Mouse (Mus musculus) ovary, postnatal 14 days (tissue): ENCODE data around the gene Plpp1.

Experiments
- DNase-seq: peaks from one replicate; pipeline ENCODE4 v3.0.0; 2022; ENCODE audit warnings: low spot score

The Plpp1 gene

GRCm38 (mm10) chr13:112818125-112818524, 17.5 kb downstream of the Plpp1 start:
- no peak for DNase-seq

DNA sequence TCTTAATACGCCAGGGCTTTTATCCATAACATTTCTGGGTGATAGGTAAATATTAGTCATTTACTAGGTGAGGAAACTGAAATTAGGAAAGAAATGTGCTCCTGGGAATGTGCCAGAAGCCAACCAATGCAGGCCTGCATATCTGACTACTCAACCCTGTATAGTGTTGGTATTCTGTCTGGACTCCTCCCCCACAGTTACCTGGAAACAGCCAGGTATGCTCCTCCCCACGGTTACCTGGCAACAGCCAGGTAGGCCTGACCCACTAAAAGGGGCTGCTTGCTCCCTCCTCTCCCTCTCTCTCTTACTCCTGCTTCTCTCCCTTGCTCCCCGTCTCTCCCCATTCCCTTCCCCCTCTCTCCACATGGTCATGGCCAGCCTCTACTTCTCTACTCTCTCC, 21.8 kb downstream of the Plpp1 start:
- no peak for DNase-seq

- no peak for DNase-seq
Measured at GRCm38 (mm10) chr13:112823236-112823910, 22.8 kb downstream of the Plpp1 start.

DNA sequence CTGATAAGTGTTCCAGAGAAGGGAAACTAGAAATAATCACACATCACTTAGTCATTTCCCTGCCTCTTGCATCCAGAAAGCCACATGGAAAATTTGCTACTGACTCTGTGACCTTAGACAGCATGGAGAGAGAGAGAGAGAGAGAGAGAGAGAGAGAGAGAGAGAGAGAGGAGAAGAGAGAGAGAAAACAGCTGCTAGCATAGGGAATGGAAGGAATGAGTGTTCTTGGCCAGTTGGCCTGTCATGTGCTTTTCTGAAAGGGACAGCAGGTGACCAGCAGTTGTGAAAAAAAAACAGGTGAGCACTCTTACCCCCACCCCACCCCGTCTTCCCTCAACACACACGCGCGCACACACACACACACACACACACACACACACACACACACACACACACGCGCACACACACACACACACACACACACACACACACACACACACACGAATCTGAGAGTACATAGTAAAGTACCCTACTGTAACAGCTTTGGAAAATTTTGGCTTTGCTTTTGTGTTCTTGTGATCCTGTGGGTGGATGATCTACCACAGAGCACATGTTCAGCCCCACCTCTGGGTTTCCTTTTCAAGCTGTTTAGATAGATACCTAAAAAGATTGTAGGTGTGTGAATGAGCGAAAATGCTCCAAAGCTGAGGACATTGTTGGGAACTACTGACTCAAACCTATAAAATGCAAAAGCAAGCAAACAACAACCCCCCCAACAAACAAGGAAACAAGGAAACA, 23.5 kb downstream of the Plpp1 start:
- DNase-seq, result no peak

GRCm38 (mm10) chr13:112825479-112825878, 24.9 kb downstream of the Plpp1 start:
- DNase-seq, result no peak

- DNase-seq, result no peak
Measured at GRCm38 (mm10) chr13:112829619-112830018, 29.0 kb downstream of the Plpp1 start.

DNA sequence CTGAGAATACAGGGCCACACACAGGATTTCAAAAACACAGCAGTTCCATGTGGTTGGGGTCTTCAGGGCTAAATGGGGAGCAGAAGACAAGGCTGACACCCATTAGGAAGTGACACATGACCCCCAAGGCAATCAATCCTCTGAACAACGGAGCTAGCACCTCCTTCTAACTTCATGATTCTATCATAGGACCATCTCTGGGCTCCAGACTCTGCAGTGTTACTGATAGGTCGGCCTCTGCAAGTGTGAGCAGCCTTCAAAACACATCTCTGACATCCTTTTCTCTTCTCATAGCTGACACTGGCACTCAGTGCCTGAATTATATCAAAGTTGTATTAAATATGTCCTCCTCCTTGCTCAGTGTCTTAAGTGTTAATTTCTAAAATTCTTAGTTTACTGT, 32.0 kb downstream of the Plpp1 start:
- no peak for DNase-seq

- no peak for DNase-seq
Measured at GRCm38 (mm10) chr13:112833253-112833894, 32.8 kb downstream of the Plpp1 start.

DNA sequence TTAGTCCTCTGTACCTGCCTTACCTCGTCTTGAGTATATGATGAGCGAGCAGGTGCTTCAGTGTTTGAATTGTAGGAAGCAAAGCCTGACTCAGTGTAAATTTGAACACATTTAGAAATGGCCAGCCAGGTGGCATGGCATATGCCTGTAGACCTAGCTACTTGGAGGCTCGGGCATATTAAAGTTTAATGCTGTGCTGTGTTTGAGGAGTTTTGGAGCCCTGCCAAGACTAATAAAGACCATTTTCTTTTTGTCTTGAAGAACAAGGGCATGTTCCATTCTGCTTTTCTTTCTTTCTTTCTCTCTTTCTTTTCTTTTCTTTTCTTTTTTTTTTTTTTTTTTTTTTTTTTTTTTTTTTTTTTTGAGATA, 33.3 kb downstream of the Plpp1 start:
- DNase-seq, result no peak

GRCm38 (mm10) chr13:112835113-112835512, 34.5 kb downstream of the Plpp1 start:
- DNase-seq, result no peak

DNA sequence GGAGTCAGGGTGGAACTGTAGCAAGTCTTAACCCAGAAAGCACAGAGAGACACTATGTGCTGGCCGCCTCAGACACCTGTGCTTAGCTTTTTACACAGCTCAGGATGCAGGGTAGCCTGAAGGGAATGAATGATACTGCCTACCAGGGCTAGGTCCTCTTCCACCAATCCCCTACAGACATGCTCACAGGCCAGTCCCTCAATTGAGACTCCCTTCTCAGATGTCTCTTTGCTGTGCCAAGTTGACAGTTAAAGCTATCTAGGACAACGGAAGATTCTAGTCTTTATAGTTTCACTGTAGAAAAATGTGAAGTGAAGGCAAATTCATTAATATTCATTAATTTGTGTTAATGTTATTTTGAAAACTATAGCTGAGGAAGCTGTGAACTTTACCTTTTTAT, 36.4 kb downstream of the Plpp1 start:
- DNase-seq, result no peak

DNA sequence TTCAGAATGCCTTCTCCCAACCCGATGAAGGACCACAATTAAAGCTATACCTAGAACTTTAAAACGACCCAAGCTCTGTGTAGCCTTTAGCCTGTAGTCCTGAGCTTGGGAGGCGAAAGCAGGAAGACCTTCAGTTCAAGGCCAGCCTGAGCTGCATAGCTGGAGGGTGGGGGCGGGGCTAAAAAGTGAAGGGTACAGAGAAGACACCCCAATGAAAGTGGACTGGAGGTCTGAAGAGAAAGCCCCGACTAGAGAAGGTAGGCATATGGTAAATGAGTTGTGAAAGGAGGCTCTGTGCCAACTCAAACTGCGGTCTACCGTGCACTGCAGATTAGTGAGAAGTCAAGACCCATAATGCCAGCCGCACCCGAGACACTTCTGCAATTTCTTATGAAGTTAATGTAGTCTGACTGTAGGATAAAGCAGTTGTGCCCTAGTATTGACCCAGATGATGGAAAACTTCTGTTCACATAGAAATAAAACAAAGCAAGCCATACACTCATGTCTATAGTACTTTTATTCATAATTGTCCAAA, 37.1 kb downstream of the Plpp1 start:
- DNase-seq, result no peak

GRCm38 (mm10) chr13:112838562-112839232, 38.1 kb downstream of the Plpp1 start:
- no peak for DNase-seq

GRCm38 (mm10) chr13:112840241-112841087, 39.9 kb downstream of the Plpp1 start:
- DNase-seq, result no peak

DNA sequence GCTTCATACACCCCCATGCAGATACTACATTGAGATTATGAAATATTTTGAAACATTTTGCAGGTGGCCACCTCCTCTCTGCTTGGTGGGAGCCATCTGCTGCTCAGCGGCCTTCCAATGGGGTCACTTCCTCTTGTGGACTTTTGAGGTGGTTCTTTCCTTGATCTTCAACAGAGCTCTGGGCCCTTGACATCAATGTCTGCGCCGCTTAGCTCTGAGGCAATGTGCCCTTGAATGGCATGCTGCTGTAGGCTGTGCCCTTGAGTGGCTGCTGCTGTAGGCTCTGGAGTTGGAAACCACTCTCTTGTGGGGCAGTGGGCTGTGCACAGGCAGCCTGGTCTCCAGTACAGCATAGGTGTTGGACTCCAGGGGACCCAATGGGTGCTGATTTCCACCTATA, 45.3 kb downstream of the Plpp1 start:
- DNase-seq, result no peak

DNA sequence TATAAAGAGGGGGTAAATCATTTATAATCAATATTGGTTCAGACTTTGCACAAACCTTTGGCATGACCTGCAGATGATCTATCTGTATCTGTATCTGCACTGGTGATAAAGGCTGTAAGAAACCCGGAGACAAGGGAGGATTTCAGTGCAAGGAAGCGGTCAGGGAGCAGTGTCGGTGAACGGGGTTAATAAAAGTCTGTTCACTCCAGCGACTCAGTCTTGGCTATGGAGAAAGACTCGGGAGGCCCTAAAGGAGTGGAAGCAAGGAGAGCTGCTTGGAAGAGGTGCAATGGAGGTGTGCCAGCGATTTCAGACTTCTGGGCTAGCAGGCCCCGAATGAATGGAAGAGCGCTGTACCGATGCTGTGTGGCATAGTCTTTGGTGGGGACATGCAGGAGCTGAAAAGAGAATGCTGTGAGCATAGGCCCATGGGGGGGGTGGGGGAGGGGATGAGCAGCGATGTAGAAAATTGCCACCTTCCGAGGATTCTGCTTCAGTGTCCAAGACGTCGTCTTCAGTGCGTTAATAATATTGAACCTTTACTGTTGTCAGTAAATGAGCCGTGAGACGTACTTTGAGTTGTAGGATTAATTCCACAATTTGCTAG, 53.2 kb downstream of the Plpp1 start:
- DNase-seq, result no peak

DNA sequence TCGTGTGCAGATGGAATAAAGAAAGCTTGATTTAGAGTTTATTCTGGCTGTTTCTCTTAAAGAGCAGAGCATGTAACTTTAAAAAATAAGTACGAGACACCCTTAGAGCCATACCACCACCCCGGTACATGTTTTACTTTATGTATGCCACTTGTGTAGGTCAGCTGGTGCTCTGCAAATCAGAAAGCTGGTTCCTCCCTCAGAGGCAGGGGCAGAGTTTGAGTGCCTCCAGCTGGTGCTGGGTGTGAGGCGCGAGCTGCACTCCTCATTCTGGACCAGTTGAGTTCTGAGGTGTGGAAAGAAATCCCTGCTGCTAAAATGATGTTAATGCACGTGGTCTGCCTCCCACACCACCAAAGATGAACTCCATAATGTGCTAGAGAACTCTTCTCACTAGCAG, 53.8 kb downstream of the Plpp1 start:
- DNase-seq, result no peak

- no peak for DNase-seq
Measured at GRCm38 (mm10) chr13:112857921-112858320, 57.3 kb downstream of the Plpp1 start.

- no peak for DNase-seq
Measured at GRCm38 (mm10) chr13:112859574-112860134, 59.1 kb downstream of the Plpp1 start.

DNA sequence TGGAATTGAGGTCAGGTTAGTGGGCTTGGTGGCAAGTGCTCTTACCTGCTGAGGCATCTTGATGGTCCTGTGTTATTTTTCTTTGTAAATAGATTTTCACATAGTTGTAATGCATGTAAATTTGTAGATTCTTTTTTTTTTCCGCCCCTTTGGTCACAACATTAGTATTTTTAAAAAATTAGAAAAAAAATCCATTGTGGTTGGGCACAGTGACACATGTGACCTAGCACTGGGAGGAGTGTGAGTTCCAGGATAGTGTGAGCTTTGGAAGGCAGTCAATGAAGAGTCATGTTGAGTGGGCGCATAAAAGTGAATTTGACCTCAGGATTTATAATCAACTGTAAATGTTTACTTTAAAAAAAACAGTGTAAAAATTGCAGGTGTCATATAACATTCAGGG, 59.8 kb downstream of the Plpp1 start:
- DNase-seq, result no peak

DNA sequence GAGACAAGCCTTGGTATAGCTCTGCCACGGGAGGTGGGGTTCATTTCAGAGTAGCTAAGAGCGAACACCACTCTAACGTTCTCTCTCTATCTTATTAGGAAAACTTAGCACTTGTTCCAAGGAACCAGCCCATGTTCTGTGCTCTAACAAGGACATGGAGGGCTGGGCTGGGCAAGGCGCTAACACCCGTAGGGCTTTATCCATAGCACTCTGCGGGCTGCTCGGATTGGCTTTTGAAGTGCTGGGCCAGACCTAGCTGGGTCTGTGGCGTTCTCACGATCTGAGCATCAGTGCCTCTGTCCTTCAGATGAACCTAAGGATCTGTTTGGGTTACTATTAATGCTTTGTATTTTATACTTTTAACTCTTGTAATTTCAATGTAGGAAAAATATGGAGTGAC, 60.3 kb downstream of the Plpp1 start:
- no peak for DNase-seq
